Mouse (Mus musculus): ENCODE results near the gene Vmn1r93.
"Not testable (repeated sequence)": the region's sequence is repeated elsewhere in the genome, so short reads cannot be mapped to it uniquely, and the experiment has no call there.

Gene Vmn1r93

GRCm38 (mm10) chr7:20138988-20139387, at the start of gene Vmn1r93:
Gene Vmn1r93 (minus strand): TSS chr7:20139088.
- DNase-seq, result not testable (repeated sequence)

GRCm38 (mm10) chr7:20168277-20168676, 29.4 kb upstream of the Vmn1r93 start, which contains the start of gene Vmn1r94:
Gene Vmn1r94 (minus strand): TSS chr7:20168377.
- DNase-seq, result not testable (repeated sequence)

GRCm38 (mm10) chr7:20122479-20122878, 16.4 kb downstream of the Vmn1r93 start, which contains the start of gene Gm16442:
Gene Gm16442 (minus strand): TSS chr7:20122579.
- not testable (repeated sequence) for DNase-seq

GRCm38 (mm10) chr7:20099380-20099779, 39.5 kb downstream of the Vmn1r93 start, which contains the start of gene Vmn1r91:
Gene Vmn1r91 (plus strand): TSS chr7:20099680.
- not testable (repeated sequence) for DNase-seq

Measured in cerebellum, adult 9-11 months (tissue).